Mouse (Mus musculus) heart, embryonic 16.5 days (tissue): Measurements from ENCODE around the gene Mfsd6. TPM values are rescaled to one million over a fixed set of nuclear protein-coding genes. Genes with fewer than 3 reads are reported as not detected.
A peak's percentile ranks its signal among the peaks of the same experiment; 100 is the strongest.

ENCODE experiments used
- ATAC-seq: fragments of 200-750 bp; cut with Nextera tagmentation; replicated peaks from 2 replicates; pipeline ENCODE4 v1.8.0; 2017; ENCODE audit warnings: moderate number of reproducible peaks; ENCODE audit not compliant: insufficient read depth, low FRiP score; ENCODE audit errors: extremely low read depth
- H3K27ac ChIP-seq: fragments of 300-500 bp; sonication (generic); 2 replicates; pipeline ENCODE4 v1.5.1; 2014; ENCODE audit warnings: mild to moderate bottlenecking, low read length, control low read depth, moderate library complexity
- H3K27me3 ChIP-seq: fragments of 300-500 bp; sonication (generic); 2 replicates; pipeline ENCODE4 v1.6.1; 2014; ENCODE audit warnings: low read length, mixed read lengths; ENCODE audit not compliant: control insufficient read depth, insufficient read depth
- H3K36me3 ChIP-seq: fragments of 300-500 bp; sonication (generic); 2 replicates; pipeline ENCODE4 v1.6.1; 2014; ENCODE audit not compliant: control insufficient read depth, insufficient read depth
- H3K4me1 ChIP-seq: fragments of 300-500 bp; sonication (generic); 2 replicates; pipeline ENCODE4 v1.6.1; 2014; ENCODE audit warnings: low read length, mixed read lengths; ENCODE audit not compliant: control insufficient read depth, insufficient read depth
- H3K4me2 ChIP-seq: fragments of 300-500 bp; sonication (generic); 2 replicates; pipeline ENCODE4 v1.6.1; 2014; ENCODE audit warnings: low read depth, mild to moderate bottlenecking, control low read depth, low read length
- H3K4me3 ChIP-seq: fragments of 300-500 bp; sonication (generic); 2 replicates; pipeline ENCODE4 v1.5.1; 2014; ENCODE audit warnings: mild to moderate bottlenecking, control low read depth, low read length
- H3K9ac ChIP-seq: fragments of 300-500 bp; sonication (generic); 2 replicates; pipeline ENCODE4 v1.6.1; 2014; ENCODE audit warnings: low read length, control low read depth
- H3K9me3 ChIP-seq: fragments of 300-500 bp; sonication (generic); replicated peaks from 2 replicates; pipeline ENCODE4 v1.6.1; 2016; ENCODE audit warnings: low read length; ENCODE audit not compliant: control insufficient read depth
- WGBS: fragments of 180-500 bp; shearing (Covaris S2); extraction: QIAGEN DNeasy Blood & Tissue Kit; methylation state at CpG from one replicate; pipeline ENCODE4 v1.1.7; 2014; 5-methylcytosine and 5-hydroxymethylcytosine counted together
- polyA plus RNA-seq: library from polyadenylated mRNA; unstranded; fragments of >200 nt; fragmentation: Nextera tagmentation; extraction: Ambion mirVana; gene quantifications from 2 replicates; pipeline ENCODE4 v1.2.1, GENCODE M21; 2015

Mfsd6 gene
- polyA plus RNA-seq, 1 experiment from 2014 or later = 3.1 TPM

- Histone ChIP-seq H3K9ac (no peak overlapping the region), H3K4me1 (peaks cover 10% of the 10 kb centered on the region), H3K27ac (no peak overlapping the region), H3K4me2 (no peak overlapping the region), H3K27me3 (no peaks in the 10 kb centered on the region), H3K36me3 (0 out of 2 replicates have a peak, but pooled peaks cover 2% of the 10 kb centered on the region), H3K4me3 (no peak overlapping the region), H3K9me3 (no peaks in the 10 kb centered on the region)
- WGBS = 69% methylated on average over 4 of the region's 4 CpGs
- no peak for ATAC-seq
Observed at GRCm38 (mm10) chr1:52655153-52655552, 72.1 kb downstream of the Mfsd6 start.

- H3K4me2 ChIP-seq = no peak overlapping the region
- 0 out of 2 replicates have a peak overlapping the region, but pooled peaks have one; percentile 27 for H3K27ac ChIP-seq
- H3K36me3 ChIP-seq = 0 out of 2 replicates have a peak, but pooled peaks cover 2% of the 10 kb centered on the region
- peaks cover 11% of the 10 kb centered on the region for H3K4me1 ChIP-seq
- no peak for ATAC-seq
- 77% methylated on average over 1 of the region's 1 CpGs for WGBS
- no peak overlapping the region for H3K9ac ChIP-seq
- no peaks in the 10 kb centered on the region for H3K27me3 ChIP-seq
- H3K9me3 ChIP-seq = no peaks in the 10 kb centered on the region
- no peak overlapping the region for H3K4me3 ChIP-seq
Observed at GRCm38 (mm10) chr1:52653366-52653765, 73.9 kb downstream of the Mfsd6 start.

GRCm38 (mm10) chr1:52652601-52653253, 74.5 kb downstream of the Mfsd6 start:
- no peak overlapping the region for H3K4me2 ChIP-seq
- H3K9ac ChIP-seq = 0 out of 2 replicates have a peak overlapping the region, but pooled peaks have one; percentile 13
- no peaks in the 10 kb centered on the region for H3K36me3 ChIP-seq
- H3K9me3 ChIP-seq = no peaks in the 10 kb centered on the region
- peaks cover 12% of the 10 kb centered on the region for H3K4me1 ChIP-seq
- no peaks in the 10 kb centered on the region for H3K27me3 ChIP-seq
- H3K27ac ChIP-seq = peak overlapping the region; percentile 27; the same call in 1 of the 2 replicates
- no peak overlapping the region for H3K4me3 ChIP-seq
- 0 out of 2 replicates have a peak, but pooled peaks have one; percentile 26 for ATAC-seq
- WGBS = 40% methylated on average over 3 of the region's 3 CpGs

DNA sequence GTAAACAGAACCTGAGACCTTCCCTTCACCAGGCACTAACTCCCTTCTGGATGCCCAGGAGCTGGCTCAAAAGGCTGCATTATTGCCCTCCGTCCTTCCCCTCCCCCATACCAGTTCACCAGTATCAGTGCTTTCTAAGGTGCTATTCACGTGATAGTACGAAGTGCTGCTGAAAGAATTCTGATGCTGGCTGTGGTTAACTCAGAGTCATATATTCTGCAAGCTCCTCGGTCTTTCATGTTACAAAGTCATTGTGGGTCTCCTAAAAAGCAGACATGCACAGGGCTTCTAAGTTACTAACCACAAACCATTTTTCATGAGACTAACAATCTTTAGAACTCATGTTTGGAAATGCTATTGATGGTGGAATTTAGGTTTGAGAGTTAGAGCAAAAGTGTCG, 77.2 kb downstream of the Mfsd6 start:
- H3K27me3 ChIP-seq = no peaks in the 10 kb centered on the region
- peaks cover 12% of the 10 kb centered on the region for H3K4me1 ChIP-seq
- no peak overlapping the region for H3K9ac ChIP-seq
- H3K27ac ChIP-seq = no peak overlapping the region
- ATAC-seq = no peak
- WGBS = 61% methylated on average over 5 of the region's 5 CpGs
- H3K36me3 ChIP-seq = peaks cover 11% of the 10 kb centered on the region; the same call in 1 of the 2 replicates
- no peak overlapping the region for H3K4me3 ChIP-seq
- H3K4me2 ChIP-seq = no peak overlapping the region
- no peaks in the 10 kb centered on the region for H3K9me3 ChIP-seq

- H3K9me3 ChIP-seq = no peaks in the 10 kb centered on the region
- peaks cover 11% of the 10 kb centered on the region; the same call in 1 of the 2 replicates for H3K36me3 ChIP-seq
- ATAC-seq = peak; percentile 77
- H3K27me3 ChIP-seq = no peaks in the 10 kb centered on the region
- H3K27ac ChIP-seq = no peak overlapping the region
- peaks cover 12% of the 10 kb centered on the region for H3K4me1 ChIP-seq
- H3K4me3 ChIP-seq = no peak overlapping the region
- 68% methylated on average over 11 of the region's 11 CpGs for WGBS
- H3K4me2 ChIP-seq = no peak overlapping the region
- no peak overlapping the region for H3K9ac ChIP-seq
Observed at GRCm38 (mm10) chr1:52648153-52649027, 78.9 kb downstream of the Mfsd6 start.

DNA sequence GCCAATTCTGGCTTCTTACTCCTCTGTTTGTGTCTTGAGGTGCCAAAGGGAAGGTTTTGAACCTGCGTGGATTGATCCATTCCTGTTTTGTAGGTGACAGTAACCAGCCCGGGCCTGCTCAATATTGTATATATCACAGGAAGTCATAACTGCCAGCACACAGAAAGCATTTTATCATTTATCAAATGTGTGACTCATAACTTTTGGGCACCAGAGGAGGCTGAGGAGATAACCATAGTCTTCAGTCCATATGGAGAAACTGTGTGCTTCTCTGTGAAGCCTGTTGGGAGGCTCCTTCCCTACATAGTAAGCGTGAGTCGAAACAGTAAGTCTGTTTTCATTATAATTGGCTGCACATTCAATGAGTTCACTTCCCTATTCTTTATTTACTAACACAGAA, 86.5 kb downstream of the Mfsd6 start:
- Histone ChIP-seq H3K36me3 (peaks cover 5% of the 10 kb centered on the region; the same call in 1 of the 2 replicates), H3K4me2 (no peak overlapping the region), H3K4me3 (no peak overlapping the region), H3K4me1 (no peaks in the 10 kb centered on the region), H3K9me3 (no peaks in the 10 kb centered on the region), H3K27ac (no peak overlapping the region), H3K27me3 (no peaks in the 10 kb centered on the region), H3K9ac (no peak overlapping the region)
- ATAC-seq = no peak
- 84% methylated on average over 4 of the region's 4 CpGs for WGBS

- Histone ChIP-seq H3K27ac (no peak overlapping the region), H3K4me1 (no peaks in the 10 kb centered on the region), H3K9me3 (no peaks in the 10 kb centered on the region), H3K27me3 (no peaks in the 10 kb centered on the region), H3K4me3 (no peak overlapping the region), H3K9ac (no peak overlapping the region), H3K36me3 (peaks cover 2% of the 10 kb centered on the region; the same call in 1 of the 2 replicates), H3K4me2 (no peak overlapping the region)
- WGBS = 47% methylated on average over 6 of the region's 6 CpGs
- no peak for ATAC-seq
Observed at GRCm38 (mm10) chr1:52640266-52640665, 87.0 kb downstream of the Mfsd6 start.

GRCm38 (mm10) chr1:52639090-52639489, 88.2 kb downstream of the Mfsd6 start:
- no peaks in the 10 kb centered on the region for H3K9me3 ChIP-seq
- no peaks in the 10 kb centered on the region for H3K4me1 ChIP-seq
- H3K36me3 ChIP-seq = no peaks in the 10 kb centered on the region; the same call in 1 of the 2 replicates
- H3K9ac ChIP-seq = no peak overlapping the region
- no peak overlapping the region for H3K4me2 ChIP-seq
- 80% methylated on average over 7 of the region's 7 CpGs for WGBS
- no peak overlapping the region for H3K27ac ChIP-seq
- H3K4me3 ChIP-seq = no peak overlapping the region
- ATAC-seq = no peak
- no peaks in the 10 kb centered on the region for H3K27me3 ChIP-seq

GRCm38 (mm10) chr1:52638101-52638500, 89.2 kb downstream of the Mfsd6 start:
- Histone ChIP-seq H3K27me3 (no peaks in the 10 kb centered on the region), H3K9ac (no peak overlapping the region), H3K4me2 (no peak overlapping the region), H3K4me1 (no peaks in the 10 kb centered on the region), H3K4me3 (no peak overlapping the region), H3K9me3 (no peaks in the 10 kb centered on the region), H3K36me3 (no peaks in the 10 kb centered on the region; the same call in 1 of the 2 replicates), H3K27ac (no peak overlapping the region)
- ATAC-seq = no peak
- 80% methylated on average over 2 of the region's 2 CpGs for WGBS
